Mouse (Mus musculus): ENCODE results near the gene Serpinb13. TPM values are rescaled to one million over a fixed set of nuclear protein-coding genes. Genes with fewer than 3 reads are reported as not detected.
"Not testable (repeated sequence)": the region's sequence is repeated elsewhere in the genome, so short reads cannot be mapped to it uniquely, and the experiment has no call there.

Gene Serpinb13
- total RNA-seq (2017), result not detected in 3 replicates

DNA sequence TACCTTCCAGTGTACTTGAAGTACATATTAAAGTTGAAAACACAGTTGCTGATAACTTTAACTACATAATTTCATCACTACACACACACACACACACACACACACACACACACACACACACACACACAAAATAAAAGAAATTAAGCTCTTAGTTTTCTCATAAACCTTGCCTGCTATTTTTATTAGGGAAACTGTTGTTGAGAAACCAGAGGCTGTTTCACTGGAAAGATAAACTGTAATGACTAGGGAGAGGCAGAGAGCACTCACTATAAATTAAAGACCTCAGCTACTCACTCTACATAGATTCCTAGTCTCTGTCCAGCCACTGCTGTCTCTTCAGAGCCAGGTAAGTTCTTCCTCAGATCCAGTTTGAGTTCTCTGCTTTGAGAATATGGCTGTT lies at the start of gene Serpinb13:
Gene Serpinb13, plus strand, starts transcription at position 301 of the 400 bp plus-strand sequence.
- ATAC-seq (replicated peaks; ENCODE audit: insufficient number of reproducible peaks, low FRiP score, low TSS enrichment, poor library complexity, severe bottlenecking), result no peak

DNA sequence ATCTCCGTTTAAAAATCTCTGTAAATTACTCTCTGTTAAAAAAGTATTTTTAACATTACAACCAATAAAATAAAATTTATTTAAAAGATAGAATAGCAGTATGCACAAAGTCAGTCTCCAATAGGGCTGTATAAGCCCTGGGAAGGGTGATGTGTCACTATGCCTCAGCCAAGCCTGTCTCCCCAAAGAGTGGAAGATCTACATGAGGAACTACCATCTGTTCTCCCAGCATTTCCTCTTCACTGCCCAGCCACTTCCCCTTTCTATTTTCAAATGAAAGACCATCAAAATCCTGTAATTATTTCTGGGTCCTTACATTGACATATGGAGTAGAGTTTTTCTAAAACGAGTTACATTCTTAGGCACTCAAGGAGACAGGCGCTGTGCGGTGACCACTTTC lies 48.8 kb upstream of the Serpinb13 start:
- peak; percentile 78 for ATAC-seq (replicated peaks; ENCODE audit: insufficient number of reproducible peaks, low FRiP score, low TSS enrichment, poor library complexity, severe bottlenecking)

DNA sequence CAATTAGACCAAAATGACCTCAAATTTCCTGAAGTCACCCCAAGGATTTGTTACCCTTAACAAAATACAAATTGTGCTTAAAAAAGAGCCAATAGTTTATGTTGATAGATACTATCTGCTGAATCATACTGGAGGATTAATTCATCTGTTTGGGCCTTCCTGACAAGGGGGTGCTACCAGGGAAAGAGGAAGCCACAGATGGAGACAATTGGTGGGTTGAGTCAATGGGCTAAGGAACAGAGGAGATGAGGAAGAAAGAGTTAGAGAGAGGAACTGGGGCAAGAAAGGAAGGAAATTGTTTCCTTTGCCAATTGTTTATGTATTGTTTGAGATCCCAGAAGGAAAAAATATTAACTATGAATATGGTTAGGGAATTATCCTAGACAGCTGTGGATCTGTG lies 47.1 kb upstream of the Serpinb13 start:
- no peak; the same call in 1 of the 2 replicates for ATAC-seq (replicated peaks; ENCODE audit: insufficient number of reproducible peaks, low FRiP score, low TSS enrichment, poor library complexity, severe bottlenecking)

DNA sequence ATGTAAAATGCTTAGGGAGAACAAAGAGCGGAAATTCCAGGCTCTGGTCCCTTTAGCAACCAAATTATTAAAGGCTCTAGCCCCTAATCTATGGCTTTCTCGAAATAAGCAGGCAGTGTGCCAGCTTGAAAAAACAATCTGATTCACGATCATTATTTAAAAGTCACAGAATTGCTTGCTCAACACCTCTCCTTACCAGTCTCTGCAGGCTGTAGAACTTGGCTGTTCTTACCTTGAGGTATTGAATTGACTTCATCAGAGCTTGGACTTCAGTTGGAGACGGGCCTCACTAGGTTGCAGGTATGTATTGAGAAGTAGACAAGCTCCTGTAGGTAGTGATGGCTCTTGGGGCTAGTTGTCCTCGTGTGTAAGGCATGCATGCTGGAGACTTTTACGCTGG lies 46.5 kb upstream of the Serpinb13 start, which contains the start of gene Serpinb12:
Gene Serpinb12, plus strand, starts transcription at position 185 of the 400 bp plus-strand sequence.
- ATAC-seq (replicated peaks; ENCODE audit: insufficient number of reproducible peaks, low FRiP score, low TSS enrichment, poor library complexity, severe bottlenecking), result no peak

DNA sequence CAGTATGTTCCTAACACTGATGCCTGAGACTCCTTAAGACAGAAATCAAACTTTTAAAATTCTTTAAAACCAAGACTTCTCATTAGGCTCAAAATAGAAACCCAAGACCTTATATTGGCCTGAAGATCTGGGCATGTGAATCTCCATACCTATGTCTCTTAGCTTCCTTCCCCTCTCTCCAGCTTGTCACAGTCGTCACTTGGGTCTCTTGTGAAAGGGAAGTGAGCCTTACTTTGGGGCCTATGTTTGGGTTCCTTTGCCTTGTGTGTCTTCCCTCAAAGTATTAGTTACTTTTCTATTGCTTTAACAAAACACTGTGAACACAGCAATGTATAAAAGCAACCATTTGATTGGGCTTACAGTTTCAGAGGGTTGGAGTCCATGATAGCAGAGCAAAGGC lies 33.6 kb upstream of the Serpinb13 start:
- no peak for ATAC-seq (replicated peaks; ENCODE audit: insufficient number of reproducible peaks, low FRiP score, low TSS enrichment, poor library complexity, severe bottlenecking)

DNA sequence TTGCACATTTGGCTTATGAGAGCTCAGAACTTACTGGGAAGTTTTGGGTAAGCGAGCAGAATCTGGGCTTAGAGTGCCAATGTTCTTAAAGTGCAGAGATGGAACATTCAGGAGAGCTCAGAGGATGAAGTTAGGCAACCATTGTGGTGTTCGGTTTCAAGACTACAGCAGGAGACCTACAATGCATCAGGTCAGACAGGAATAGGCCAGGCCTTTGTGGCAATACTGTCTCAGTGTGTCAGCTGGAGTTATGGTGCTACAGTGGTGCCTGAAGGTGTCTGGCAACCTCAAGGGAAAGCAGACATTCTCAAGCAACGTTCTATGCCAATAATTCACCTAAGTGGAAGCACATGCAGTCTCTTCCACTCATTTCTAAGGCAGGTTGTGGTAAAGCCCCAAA lies 20.8 kb upstream of the Serpinb13 start:
- no peak for ATAC-seq (replicated peaks; ENCODE audit: insufficient number of reproducible peaks, low FRiP score, low TSS enrichment, poor library complexity, severe bottlenecking)

DNA sequence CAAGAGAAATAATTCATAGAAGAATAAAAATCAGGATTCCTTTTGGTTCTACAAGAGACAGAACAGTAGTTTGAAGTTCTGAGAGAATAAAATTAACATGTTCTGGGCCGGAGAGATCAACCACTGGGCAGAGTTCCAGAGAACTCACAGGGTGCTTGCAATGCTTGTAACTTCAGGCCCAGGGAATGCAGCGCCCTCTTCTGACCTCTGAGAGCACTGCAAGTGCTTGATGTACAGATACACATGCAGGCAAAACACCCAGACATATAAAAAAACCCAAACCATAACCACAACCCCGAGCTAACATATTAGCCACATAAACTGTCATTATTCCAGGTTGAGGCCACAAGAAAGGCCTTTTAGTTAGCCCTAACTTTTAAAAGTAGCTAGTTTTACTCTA lies 19.8 kb upstream of the Serpinb13 start:
- no peak for ATAC-seq (replicated peaks; ENCODE audit: insufficient number of reproducible peaks, low FRiP score, low TSS enrichment, poor library complexity, severe bottlenecking)

DNA sequence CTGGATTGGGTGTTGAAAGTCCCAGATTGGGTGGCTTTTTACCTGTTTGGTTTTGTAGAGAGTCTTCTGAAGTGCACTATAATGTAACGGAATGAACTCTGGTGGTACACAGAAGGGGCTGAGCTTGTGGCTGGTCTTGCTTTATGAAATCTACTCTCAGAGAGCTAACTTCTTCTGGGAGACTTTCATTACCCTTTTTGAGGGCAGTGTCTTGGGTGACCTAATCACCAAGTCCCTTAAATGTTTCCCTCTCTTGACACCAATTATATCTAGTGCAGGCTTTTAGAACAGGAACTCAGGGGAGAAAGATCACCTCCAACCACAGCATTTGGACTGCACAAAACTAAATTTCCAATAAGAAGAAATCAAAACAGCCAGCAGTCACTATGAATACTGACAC lies 2.3 kb downstream of the Serpinb13 start:
- no peak for ATAC-seq (replicated peaks; ENCODE audit: insufficient number of reproducible peaks, low FRiP score, low TSS enrichment, poor library complexity, severe bottlenecking)

DNA sequence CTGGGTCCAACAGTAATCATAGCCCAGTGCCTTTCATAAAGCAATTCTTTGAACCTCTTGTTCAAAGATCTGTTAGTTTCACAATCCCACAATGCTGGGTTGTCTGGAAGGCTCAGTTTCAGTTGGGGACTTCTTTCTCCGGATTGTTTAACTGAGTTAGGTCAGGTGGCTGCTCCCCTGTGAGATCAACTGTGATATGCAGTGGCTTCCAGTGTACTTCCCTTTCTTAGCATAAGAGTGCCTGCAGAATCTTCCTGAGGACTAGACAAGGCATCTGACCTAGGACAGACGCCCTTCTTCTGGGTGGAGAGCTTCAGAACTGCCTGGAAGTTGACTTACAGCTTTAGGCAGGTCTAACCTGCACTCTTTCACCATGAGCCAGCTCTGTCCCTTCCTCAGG lies 3.1 kb downstream of the Serpinb13 start:
- ATAC-seq (replicated peaks; ENCODE audit: insufficient number of reproducible peaks, low FRiP score, low TSS enrichment, poor library complexity, severe bottlenecking), result no peak

DNA sequence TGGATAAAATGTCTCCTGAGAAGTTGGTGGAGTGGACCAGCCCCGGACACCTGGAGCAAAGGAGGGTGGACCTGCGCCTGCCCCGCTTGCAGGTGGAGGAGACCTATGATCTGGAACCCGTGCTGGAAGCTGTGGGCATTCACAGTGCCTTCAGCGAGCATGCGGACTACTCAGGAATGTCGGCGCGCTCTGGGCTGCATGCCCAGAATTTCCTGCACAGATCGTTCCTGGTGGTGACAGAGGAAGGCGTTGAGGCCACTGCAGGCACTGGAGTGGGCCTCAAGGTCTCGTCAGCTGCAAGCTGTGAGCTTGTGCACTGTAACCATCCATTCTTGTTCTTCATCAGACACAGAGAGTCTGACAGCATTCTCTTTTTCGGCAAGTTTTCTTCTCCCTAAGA lies 19.6 kb downstream of the Serpinb13 start:
- ATAC-seq (replicated peaks; ENCODE audit: insufficient number of reproducible peaks, low FRiP score, low TSS enrichment, poor library complexity, severe bottlenecking), result no peak

DNA sequence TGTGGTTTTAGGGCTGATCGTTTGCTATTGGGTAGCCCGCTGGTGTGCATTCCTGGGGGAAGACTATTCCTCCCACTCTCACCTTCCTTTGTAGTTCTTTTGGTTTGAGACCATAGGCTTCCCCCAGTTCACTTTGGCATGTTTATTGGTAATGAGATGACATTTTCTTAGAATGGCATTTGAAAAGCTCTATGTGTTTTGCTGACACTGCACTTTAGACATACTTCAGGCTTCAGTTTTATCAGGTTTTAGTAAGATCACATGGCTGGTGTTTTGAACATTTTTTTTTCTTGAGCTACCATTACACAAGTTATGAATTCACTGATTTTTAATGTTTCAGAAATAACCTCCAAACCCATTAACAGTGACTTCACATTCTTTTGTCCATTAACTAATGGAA lies 21.0 kb downstream of the Serpinb13 start:
- ATAC-seq (replicated peaks; ENCODE audit: insufficient number of reproducible peaks, low FRiP score, low TSS enrichment, poor library complexity, severe bottlenecking), result no peak

DNA sequence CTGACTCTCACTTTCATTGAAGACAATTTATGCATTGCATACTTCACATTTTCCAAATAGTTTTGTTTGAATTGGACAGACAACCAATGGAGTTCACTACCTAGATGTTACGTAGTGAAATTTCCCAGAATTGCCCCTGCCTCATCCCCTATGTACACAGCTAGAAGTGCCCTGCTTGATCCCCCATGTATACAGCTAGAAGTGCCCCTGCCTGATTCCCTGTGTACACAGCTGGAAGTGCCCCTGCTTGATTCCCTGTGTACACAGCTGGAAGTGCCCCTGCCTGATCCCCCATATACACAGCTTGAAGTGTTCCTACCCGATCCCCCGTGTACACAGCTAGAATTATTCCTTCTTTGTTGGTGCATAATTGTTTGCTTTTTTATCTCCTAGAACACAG lies 25.5 kb downstream of the Serpinb13 start:
- ATAC-seq (replicated peaks; ENCODE audit: insufficient number of reproducible peaks, low FRiP score, low TSS enrichment, poor library complexity, severe bottlenecking), result no peak

DNA sequence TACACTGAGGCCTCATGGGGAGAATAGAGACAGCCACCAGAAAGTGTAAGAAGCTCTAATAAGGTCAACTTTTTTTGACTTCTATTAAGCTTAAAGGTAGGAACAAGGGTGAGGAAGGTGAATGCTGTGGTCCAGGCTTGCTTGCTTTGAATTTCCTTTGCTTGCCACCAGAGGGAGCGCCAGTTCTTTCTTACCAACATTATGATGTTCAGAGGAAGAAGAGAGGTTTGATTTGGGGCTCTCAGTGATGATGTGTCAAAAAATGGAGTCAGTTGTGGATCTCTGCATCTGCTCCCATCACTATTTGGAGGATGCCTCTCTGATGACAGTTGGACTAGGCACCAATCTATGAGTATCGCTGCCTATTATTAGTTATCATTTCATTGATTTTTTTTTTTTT lies 33.7 kb downstream of the Serpinb13 start:
- no peak for ATAC-seq (replicated peaks; ENCODE audit: insufficient number of reproducible peaks, low FRiP score, low TSS enrichment, poor library complexity, severe bottlenecking)

DNA sequence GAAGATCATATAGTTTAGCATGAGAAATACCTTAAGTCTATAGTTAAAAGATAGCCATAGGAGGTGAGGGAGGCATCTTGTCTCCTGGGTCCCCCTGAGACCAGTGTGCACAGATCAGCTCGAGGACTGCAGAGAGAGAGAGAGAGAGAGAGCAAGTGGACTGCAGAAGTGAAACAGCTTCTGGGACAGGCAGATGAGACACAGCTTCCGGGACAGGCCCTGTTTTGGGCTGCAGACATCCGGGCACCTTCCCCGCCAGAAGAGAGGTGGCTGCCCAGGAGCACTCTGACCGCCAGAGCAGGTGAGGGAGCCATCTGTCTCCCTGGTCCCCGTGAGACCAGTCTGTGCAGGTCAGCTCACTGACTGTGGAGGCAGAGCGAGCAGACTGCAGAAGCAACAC lies 34.4 kb downstream of the Serpinb13 start:
- no peak for ATAC-seq (replicated peaks; ENCODE audit: insufficient number of reproducible peaks, low FRiP score, low TSS enrichment, poor library complexity, severe bottlenecking)

DNA sequence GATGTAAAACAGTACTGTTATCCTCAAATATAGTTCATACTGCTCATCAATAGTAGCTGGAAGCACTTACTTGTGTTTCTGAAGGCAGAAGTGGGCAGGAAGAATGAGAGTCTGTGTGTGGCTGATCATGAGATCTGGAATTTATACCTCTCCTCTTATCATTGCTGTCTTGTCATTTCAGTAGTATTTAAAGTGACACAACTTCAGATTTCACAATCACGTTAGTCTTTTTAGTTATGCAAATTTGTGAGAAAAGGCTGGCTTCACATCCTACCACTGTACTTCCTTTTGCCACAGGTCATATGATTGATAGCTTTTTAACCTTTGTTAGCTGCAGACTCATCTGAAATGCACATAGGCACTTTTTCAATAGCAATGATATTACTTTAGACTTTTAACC lies 45.1 kb downstream of the Serpinb13 start:
- ATAC-seq (replicated peaks; ENCODE audit: insufficient number of reproducible peaks, low FRiP score, low TSS enrichment, poor library complexity, severe bottlenecking), result no peak

DNA sequence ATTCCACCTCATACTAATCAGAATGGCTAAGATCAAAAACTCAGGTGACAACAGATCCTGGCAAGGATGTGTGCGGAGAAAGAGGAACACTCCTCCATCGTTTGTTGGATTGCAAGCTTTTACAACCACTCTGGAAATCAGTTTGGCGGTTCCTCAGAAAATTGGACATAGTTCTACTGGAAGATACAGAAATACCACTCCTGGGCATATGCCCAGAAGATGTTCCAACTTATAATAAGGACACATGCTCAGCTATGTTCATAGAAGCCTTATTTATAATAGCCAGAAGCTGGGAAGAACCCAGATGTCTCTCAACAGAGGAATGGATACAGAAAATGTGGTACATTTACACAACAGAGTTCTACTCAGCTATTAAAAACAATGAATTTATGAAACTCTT lies 53.5 kb downstream of the Serpinb13 start:
- ATAC-seq (replicated peaks; ENCODE audit: insufficient number of reproducible peaks, low FRiP score, low TSS enrichment, poor library complexity, severe bottlenecking), result not testable (repeated sequence)

Other genes starting within 250 kb of the Serpinb13 start
- 16.3 to 26.0 TPM (median 25.0 TPM) in 3 replicates for gene Kdsr, start 221.3 kb upstream of the Serpinb13 start, total RNA-seq (2017)
- 173 to 207 TPM (median 181 TPM) in 3 replicates for gene Vps4b, start 184.3 kb upstream of the Serpinb13 start, total RNA-seq (2017)
- gene Serpinb5, start 119.8 kb upstream of the Serpinb13 start, total RNA-seq (2017), result not detected in 3 replicates
- not detected in 3 replicates for gene Serpinb12, start 46.5 kb upstream of the Serpinb13 start, total RNA-seq (2017)
- not detected in 3 replicates for gene Serpinb3a, start 71.3 kb downstream of the Serpinb13 start, total RNA-seq (2017)
- gene Serpinb3d, start 102.5 kb downstream of the Serpinb13 start, total RNA-seq (2017), result not detected in 3 replicates